Mouse (Mus musculus) heart, postnatal 14 days (tissue): ENCODE results near the gene Uqcrfs1. TPM values are rescaled to one million over a fixed set of nuclear protein-coding genes. Genes with fewer than 3 reads are reported as not detected.

Experiments
- DNase-seq, 2 experiments: peaks; one replicate each; pipeline ENCODE4 v3.0.0; 2021 to 2022
- intact Hi-C: fragments of 180-260 bp; cut with DNase I; formaldehyde crosslinking; loops from one replicate; pipeline ENCODE4 v1.15.1; 2025
- total RNA-seq, 2 experiments: library from RNA; stranded (reverse); gene quantifications; 2 replicates each; pipeline ENCODE4 v1.2.3; 2021

Gene Uqcrfs1
- total RNA-seq, 2 experiments from 2014 or later = 1,063 to 1,094 TPM

DNA sequence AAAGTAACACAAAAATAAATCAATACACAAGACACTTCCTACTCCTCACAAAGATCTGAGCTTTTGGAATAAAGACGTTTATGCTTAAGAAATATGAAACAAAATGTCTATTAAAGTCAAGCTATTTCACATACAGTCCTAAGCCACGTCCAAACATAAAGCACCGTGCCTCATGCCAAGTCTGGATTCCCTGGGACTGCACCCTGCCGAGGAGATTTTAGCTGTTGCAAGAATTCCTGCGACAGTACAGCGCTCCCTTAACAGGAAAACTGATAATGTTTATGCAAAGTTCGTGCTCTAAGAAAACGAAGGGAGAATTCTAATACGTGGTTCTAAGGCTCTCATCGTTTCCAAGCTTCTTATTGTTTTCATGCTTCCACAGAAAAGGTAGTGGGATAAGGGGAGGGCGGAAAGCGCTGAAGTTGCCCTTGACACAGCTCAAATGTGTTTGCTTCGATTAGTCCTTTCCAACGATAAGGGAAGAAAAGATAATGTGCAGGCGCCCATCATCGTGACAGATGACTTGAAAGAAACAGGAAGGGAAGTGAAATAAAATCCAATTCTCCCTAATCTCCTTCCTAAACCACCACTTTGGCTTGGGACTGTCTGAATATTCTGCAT is 23.8 kb downstream of the Uqcrfs1 start:
- no peak for DNase-seq
- intact Hi-C loops = loop anchor here (10.0 kb wide), 1 partner anchor 187 kb away; the partner anchor contains the start of gene Agtr1a

DNA sequence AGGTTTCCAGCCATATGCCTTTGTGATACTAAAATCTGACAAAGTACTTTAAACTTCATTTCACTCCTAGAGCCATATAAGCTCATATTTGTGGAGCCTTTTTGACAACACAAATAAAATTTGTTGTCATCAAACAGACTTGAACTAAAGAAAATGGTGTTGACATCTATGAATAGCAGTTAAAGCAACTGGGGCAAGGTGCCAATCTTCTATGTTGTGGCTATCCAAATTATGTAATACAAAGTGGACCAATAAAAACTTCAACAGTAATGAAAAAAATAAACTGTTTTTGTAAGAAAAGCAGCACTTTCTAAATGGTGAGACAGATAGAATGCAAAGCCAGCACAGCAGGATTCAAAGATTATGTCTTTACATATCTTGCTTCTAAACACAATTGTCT is 27.0 kb downstream of the Uqcrfs1 start:
- no peak for DNase-seq
- intact Hi-C loops = no loop called here

DNA sequence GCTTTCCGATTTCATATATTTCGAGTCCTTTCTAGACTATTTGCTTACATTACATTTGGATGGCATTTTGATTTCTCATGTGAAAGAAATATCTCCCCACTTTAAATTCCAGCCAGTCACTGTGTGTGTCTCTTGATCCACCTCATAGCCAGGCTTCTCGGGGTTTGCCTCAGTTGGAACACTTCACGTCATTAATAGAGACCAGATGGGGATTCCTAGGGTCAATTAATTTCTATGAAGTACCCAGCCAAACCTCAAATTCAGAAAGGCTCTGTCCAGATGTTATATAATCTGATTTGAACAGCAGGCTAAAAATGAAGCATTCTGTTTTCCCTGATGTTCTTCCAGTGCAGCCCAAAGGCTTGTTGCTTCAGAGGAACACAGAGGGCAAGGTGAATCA is 37.5 kb downstream of the Uqcrfs1 start:
- no peak for DNase-seq

DNA sequence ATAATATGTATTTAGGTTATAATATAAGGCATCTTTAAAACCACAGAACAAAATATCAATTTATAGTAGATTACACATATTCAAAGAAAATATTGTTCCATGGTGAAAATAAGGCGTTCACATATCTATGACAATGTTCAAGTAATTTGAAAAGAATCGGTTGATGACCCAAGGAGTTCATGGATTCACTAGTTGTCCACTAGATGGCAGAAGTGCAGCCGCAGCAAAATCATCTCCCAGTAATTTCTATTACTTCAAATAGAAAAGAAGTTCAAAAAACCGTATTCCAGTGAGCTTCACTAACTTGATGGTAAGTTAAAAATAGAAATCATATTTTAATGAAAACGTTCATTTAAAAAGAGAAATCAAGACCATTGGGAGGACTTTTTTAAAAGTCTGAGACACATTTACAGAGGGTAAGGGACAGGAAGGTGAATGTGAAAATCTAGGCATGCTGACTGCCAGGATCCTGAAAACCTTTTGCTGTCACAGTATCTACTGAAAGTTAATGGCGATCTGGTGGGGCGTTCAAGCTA is 43.2 kb downstream of the Uqcrfs1 start:
- DNase-seq = peak in 1 of 2 experiments; percentile 28
- intact Hi-C loops = loop anchor here (2.0 to 5.0 kb wide), 2 partner anchors 45 to 229 kb away; partner anchors contain the start of gene Uqcrfs1

More for the DNA sequence above, 37.5 kb downstream of the Uqcrfs1 start:
- intact Hi-C loops = no loop called here

Other genes with a start within 250 kb of the Uqcrfs1 start
- 10 to 100 TPM; 39.3 to 42.2 TPM for gene Agtr1a, start 208.9 kb downstream of the Uqcrfs1 start, total RNA-seq
- gene Dusp22, start 114.6 kb upstream of the Uqcrfs1 start, total RNA-seq = 10 to 100 TPM; 19.6 to 19.9 TPM
- 1 to 10 TPM in 1 of 2 experiments, under 1 TPM in 1; 0.88 to 1.4 TPM for gene Irf4, start 203.9 kb upstream of the Uqcrfs1 start, total RNA-seq